7 mouse cellular contexts compared by ENCODE assay signal in genomic region chr7:72239782-72240493, GRCm38 (mm10).
DNase-seq lines count a peak whose midpoint lies in the region; ATAC-seq and TF ChIP-seq lines count a peak whose summit lies in the region.

No protein-coding gene starts in this region.

- no peak overlapping the region for H3K4me2 ChIP-seq in midbrain, postnatal 0 days (ENCODE audit: low read depth, low read length, poor library complexity, severe bottlenecking)
- H3K4me2 ChIP-seq in hindbrain, embryonic 14.5 days (replicated peaks): no peak overlapping the region

- H3K9ac ChIP-seq in midbrain, postnatal 0 days (replicated peaks; ENCODE audit: low read length, poor library complexity, severe bottlenecking): no peak overlapping the region
- no peak overlapping the region for H3K9ac ChIP-seq in hindbrain, embryonic 14.5 days

- CTCF ChIA-PET in Patski (lab: Charles Lee): interaction anchor here (0.6 to 5.2 kb wide), 11 partner anchors 9 to 121 kb away, joined by 3 to 42 read pairs (median 5); no protein-coding TSS in a partner anchor

- H3K27me3 ChIP-seq in midbrain, postnatal 0 days (ENCODE audit: insufficient read depth, low read length): no peaks in the 10 kb centered on the region
- no peaks in the 10 kb centered on the region for H3K27me3 ChIP-seq in midbrain, embryonic 10.5 days (ENCODE audit: low read depth, poor library complexity, severe bottlenecking)
- no peaks in the 10 kb centered on the region for H3K27me3 ChIP-seq in Patski
- no peaks in the 10 kb centered on the region for H3K27me3 ChIP-seq in hindbrain, embryonic 14.5 days (ENCODE audit: control insufficient read depth, insufficient read depth, low read length)

- H3K36me3 ChIP-seq in midbrain, postnatal 0 days (ENCODE audit: insufficient read depth, low read length): no peaks in the 10 kb centered on the region
- H3K36me3 ChIP-seq in midbrain, embryonic 10.5 days: no peaks in the 10 kb centered on the region
- no peaks in the 10 kb centered on the region for H3K36me3 ChIP-seq in hindbrain, embryonic 14.5 days (replicated peaks; ENCODE audit: control insufficient read depth, insufficient read depth)

- no peaks in the 10 kb centered on the region for H3K4me1 ChIP-seq in midbrain, postnatal 0 days (ENCODE audit: insufficient read depth, low read length)
- H3K4me1 ChIP-seq in midbrain, embryonic 10.5 days: no peaks in the 10 kb centered on the region
- no peaks in the 10 kb centered on the region for H3K4me1 ChIP-seq in hindbrain, embryonic 14.5 days (replicated peaks; ENCODE audit: control insufficient read depth, insufficient read depth, low read length)

- intact Hi-C loops in left cerebral cortex, postnatal 4 days (cut with DNase I): loop anchor here (2.0 to 10.0 kb wide), 3 partner anchors 88 to 365 kb away; no protein-coding TSS in a partner anchor

- in situ Hi-C loops in Patski (cut with MboI; ENCODE audit: low pct_unique_long_range_greater_than_20kb): loop anchor here (5.0 kb wide), 1 partner anchor 127 kb away; no protein-coding TSS in a partner anchor

- peak; percentile 65 for DNase-seq in midbrain, postnatal 0 days (ENCODE audit: low spot score)
- no peak for DNase-seq in midbrain, embryonic 10.5 days (ENCODE audit: low spot score)
- DNase-seq in Patski (ENCODE audit: low read depth, low spot score): peak; percentile 4
- DNase-seq in embryo, embryonic 10 days (ENCODE audit: low spot score): peak; percentile 61
- DNase-seq in hindbrain, embryonic 14.5 days (ENCODE audit: low spot score): peak; percentile 69
- peak; percentile 10 for DNase-seq in left cerebral cortex, postnatal 4 days
- DNase-seq in retina, postnatal 1 day: peak; percentile 72

- ATAC-seq in midbrain, postnatal 0 days (ENCODE audit: low FRiP score): no peak
- ATAC-seq in Patski: no peak
- no peak for ATAC-seq in hindbrain, embryonic 14.5 days (ENCODE audit: low FRiP score)

- peak; percentile 89 for TF ChIP-seq CTCF in midbrain, postnatal 0 days (IDR thresholded peaks at IDR 0.05)
- peak; percentile 81 for TF ChIP-seq CTCF in Patski (IDR thresholded peaks at IDR 0.05)

- H3K27ac ChIP-seq in midbrain, postnatal 0 days (ENCODE audit: low read depth, low read length): no peak overlapping the region
- no peak overlapping the region for H3K27ac ChIP-seq in midbrain, embryonic 10.5 days (replicated peaks)
- no peak overlapping the region for H3K27ac ChIP-seq in hindbrain, embryonic 14.5 days

- no peak overlapping the region for H3K4me3 ChIP-seq in midbrain, postnatal 0 days (ENCODE audit: low read depth, low read length)
- no peak overlapping the region for H3K4me3 ChIP-seq in midbrain, embryonic 10.5 days
- H3K4me3 ChIP-seq in hindbrain, embryonic 14.5 days (replicated peaks; ENCODE audit: low read length): no peak overlapping the region

- H3K9me3 ChIP-seq in midbrain, postnatal 0 days (ENCODE audit: low read length): no peaks in the 10 kb centered on the region
- no peaks in the 10 kb centered on the region for H3K9me3 ChIP-seq in midbrain, embryonic 10.5 days (replicated peaks)
- H3K9me3 ChIP-seq in hindbrain, embryonic 14.5 days (ENCODE audit: control insufficient read depth, low read length): no peaks in the 10 kb centered on the region

- POLR2A ChIA-PET in Patski (lab: Charles Lee): no interaction called here

- 32% methylated on average over 3 of the region's 3 CpGs for WGBS in midbrain, postnatal 0 days
- WGBS in midbrain, embryonic 10.5 days: 35% methylated on average over 3 of the region's 3 CpGs
- WGBS in hindbrain, embryonic 14.5 days: 30% methylated on average over 3 of the region's 3 CpGs
